Mouse (Mus musculus) splenic B cell, adult 2 months (primary cell): ENCODE data around the gene Jph4.

Experiments used
- DNase-seq: peaks from one replicate; pipeline ENCODE4 v3.0.0-alpha.2; 2011; ENCODE audit warnings: low read depth, low spot score
- H3K27me3 ChIP-seq: 2 replicates; pipeline ENCODE4 v1.6.1; 2012; ENCODE audit warnings: mild to moderate bottlenecking, low read length, moderate library complexity, mixed read lengths; ENCODE audit not compliant: control insufficient read depth, poor library complexity, insufficient read depth, severe bottlenecking
- H3K36me3 ChIP-seq: 2 replicates; pipeline ENCODE4 v1.6.1; 2012; ENCODE audit warnings: mild to moderate bottlenecking, low read length, moderate library complexity, mixed read lengths; ENCODE audit not compliant: control insufficient read depth, poor library complexity, insufficient read depth, severe bottlenecking

Gene Jph4

DNA sequence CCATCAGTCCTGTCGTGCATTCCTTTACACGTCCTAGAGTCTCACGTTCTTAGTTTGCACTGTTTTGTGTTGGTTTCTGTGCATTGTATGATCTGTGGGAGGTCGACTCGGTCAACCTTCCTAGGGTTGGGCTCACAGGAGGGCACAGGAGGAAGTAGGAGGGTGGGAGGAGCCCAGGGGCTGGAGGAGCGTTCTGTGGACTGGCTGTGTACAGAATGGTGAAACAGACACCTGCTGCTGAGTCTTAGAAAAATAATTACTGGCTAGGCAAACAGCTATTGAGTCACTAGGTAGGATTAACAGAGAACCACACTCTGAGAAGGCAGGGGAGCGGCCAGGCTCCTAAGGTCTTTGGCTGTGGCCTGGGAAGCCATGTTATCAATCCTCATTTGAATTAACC lies 22.6 kb upstream of the Jph4 start:
- Histone ChIP-seq H3K27me3 (no peaks in the 10 kb centered on the region), H3K36me3 (no peaks in the 10 kb centered on the region)
- DNase-seq, result no peak

DNA sequence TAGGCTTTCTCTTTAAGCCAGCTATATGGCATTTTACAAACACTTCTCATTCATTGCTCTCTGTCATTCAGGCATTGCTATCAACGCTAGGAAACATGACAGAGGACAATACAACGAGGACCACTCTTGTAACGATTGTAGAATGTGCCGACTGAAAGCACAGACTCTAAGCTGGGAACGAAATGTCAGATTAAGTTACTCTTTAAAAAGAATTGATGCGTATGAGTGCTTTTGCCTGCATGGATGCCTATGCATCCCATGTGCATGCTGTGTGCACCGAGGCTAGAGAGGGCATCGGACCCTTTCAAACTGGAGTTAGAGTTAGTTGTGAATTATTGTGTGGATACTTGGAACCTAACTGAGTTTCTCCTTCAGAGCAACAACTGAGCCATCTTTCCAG lies 18.9 kb upstream of the Jph4 start:
- Histone ChIP-seq H3K27me3 (no peaks in the 10 kb centered on the region), H3K36me3 (no peaks in the 10 kb centered on the region)
- no peak for DNase-seq

DNA sequence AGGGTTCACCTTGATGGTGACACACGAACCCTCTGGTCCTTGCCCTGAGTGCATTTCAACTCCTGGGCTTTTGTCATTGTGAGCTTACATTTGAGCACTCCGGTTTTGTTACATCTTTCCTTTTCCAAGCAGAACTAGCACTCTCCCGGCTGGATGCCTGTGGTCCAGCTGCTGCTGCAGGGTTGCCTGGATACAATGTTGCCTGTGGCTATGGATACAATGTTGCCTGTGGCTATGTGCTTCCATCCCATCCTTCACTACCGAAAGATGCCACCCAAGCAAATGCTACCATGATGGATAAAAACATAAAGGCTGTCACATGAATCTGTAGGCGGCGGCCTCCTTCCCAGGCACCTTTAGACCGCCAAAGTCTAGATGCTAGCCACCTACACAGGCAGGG lies 9.8 kb upstream of the Jph4 start:
- Histone ChIP-seq H3K36me3 (no peaks in the 10 kb centered on the region), H3K27me3 (no peaks in the 10 kb centered on the region)
- DNase-seq, result no peak

DNA sequence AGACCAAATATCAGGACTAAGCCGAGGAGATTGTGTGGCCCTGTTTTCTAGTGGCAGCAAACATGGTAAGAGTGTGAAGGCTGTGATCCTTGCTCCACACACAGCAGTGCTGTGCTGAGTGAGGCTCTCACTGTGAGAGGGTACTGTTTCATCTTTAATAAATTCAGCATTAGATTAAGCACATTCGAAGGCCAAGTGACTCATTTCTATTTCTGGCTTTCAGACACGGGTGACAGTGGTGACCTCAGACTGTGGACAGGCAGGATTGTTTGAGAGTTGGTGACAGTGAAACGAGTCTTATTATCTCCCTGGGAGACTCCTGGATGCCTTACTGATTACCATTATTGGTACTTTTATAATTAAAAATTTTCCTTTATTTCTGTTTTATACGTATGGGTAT lies 9.0 kb upstream of the Jph4 start:
- Histone ChIP-seq H3K36me3 (no peaks in the 10 kb centered on the region), H3K27me3 (no peaks in the 10 kb centered on the region)
- DNase-seq, result no peak

- DNase-seq, result no peak
- Histone ChIP-seq H3K36me3 (no peaks in the 10 kb centered on the region), H3K27me3 (no peaks in the 10 kb centered on the region)
These were observed 5.6 kb upstream of the Jph4 start for GRCm38 (mm10) chr14:55122359-55122758.

- peak; percentile 24 for DNase-seq
- Histone ChIP-seq H3K27me3 (no peaks in the 10 kb centered on the region), H3K36me3 (no peaks in the 10 kb centered on the region)
These were observed 5.2 kb upstream of the Jph4 start for GRCm38 (mm10) chr14:55121947-55122346.

DNA sequence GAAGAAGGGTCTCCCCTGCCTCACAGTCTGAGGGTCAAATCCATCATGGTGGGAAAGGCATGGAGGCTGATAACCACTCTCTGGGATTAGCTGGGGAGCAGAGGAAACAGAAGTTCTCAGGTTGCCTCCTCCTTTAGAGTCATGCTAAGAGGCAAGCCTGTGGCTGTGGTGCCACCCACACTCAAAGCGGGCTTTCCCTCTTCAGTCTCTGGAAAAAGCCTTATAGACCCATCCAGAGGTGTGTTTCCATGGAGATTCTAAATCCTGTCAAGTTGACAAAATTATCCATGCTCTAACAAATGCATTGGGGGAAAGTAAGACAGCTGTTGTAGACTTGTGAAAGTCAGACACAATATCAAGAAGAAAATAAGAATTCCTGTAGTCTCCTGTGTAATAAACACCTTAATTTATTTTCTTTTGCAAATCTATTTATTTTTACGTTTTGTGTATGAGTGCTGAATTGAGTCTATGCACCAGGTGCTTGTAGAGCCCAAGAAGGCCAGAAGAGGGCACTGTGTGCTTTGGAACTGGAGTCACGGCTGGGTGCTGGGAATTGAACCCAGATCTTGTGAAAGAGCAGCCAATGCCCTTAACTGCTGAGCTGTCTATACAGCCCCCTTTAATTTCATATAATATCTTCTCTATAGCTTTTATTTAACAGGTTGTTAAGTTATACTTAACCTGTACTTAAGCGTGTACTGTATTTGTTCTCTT lies 2.8 kb upstream of the Jph4 start:
- H3K27me3 ChIP-seq, result peaks cover 2% of the 10 kb centered on the region; the same call in 1 of the 2 replicates
- peak; percentile 30 for DNase-seq
- no peaks in the 10 kb centered on the region for H3K36me3 ChIP-seq

GRCm38 (mm10) chr14:55118852-55119251 lies 2.1 kb upstream of the Jph4 start:
- H3K27me3 ChIP-seq, result peaks cover 2% of the 10 kb centered on the region; the same call in 1 of the 2 replicates
- no peaks in the 10 kb centered on the region for H3K36me3 ChIP-seq
- DNase-seq, result no peak

GRCm38 (mm10) chr14:55115846-55116245 lies 889 bp downstream of the Jph4 start:
- Histone ChIP-seq H3K27me3 (peaks cover 2% of the 10 kb centered on the region; the same call in 1 of the 2 replicates), H3K36me3 (no peaks in the 10 kb centered on the region)
- no peak for DNase-seq

DNA sequence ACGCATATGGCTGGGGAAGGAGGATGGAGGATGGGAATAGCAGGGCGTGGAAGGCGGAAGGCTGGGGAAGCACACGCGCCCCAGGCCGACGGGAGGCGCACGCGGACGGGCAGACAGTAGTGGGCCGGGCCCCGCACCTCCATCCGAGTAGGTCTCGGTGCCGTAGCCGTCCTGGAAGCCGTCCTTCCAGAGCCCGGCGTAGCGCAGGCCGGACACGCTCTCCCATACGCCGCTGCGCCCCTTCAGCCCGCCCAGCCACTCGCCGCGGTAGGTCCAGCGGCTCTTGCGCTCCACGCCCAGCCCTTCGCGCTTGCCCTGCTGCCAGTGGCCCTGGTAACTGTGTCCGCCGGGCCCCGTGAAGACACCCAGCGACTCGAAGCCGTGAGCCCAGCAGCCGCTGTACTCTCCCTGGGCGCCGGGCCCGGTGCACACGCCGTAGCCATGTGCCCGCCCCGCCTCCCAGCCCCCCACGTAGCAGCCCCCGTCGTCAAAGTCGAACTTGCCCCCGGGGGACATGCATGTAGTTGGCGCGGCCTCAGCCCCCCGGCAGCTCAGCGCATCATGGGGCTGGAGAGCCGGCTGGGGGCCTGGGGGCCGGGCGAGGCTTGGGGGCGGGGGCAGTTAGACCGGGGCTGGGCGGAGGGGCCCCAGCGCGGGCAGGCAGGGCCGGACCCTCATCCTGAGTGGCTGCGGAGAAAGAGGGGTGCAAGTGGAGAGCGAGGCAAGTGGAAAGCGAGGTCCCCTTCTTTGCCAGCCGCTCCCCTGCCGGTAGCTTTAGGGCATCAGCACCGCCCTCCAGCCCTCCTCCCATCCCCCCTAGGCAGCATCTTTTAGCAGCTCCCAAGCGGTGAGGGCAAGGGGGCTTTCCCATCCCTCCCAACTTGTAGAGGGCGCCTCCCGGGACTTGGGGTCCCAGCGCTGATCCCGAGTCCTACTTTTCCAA lies 1.7 kb downstream of the Jph4 start:
- peak; percentile 37 for DNase-seq
- H3K27me3 ChIP-seq, result peaks cover 2% of the 10 kb centered on the region; the same call in 1 of the 2 replicates
- no peaks in the 10 kb centered on the region for H3K36me3 ChIP-seq

DNA sequence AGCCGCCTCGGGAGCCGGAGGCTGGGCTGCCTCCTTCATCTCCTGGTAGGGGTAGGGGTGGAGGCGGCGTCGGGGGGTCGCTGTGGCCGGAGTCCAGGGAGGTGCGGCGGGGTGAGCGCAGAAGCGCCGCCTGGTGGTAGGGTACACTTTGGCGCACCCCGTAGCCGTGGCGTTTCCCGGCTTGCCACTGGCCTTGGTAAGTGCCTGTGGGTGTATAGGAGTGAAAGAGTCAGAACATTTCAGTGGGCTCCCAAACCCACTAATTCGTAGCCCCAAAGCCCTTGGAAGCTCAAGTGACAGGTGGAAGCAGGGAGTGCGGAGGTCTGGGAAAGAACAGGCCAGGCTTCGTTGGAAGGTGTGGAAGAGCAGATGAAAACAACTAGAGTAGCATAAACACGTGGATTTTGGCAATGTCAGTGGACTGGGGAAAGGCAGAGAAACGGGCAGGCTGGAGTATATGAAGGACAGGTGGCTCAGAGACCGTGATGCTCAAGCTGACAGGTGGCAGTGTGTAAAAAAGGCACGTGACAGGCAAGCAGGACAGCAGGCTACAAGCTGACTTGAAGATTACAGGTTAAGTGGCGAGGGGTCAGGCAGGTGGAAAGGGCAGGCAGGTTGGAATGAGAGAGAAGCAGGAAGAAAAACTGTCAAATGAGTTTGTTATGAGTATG lies 2.6 kb downstream of the Jph4 start:
- Histone ChIP-seq H3K36me3 (no peaks in the 10 kb centered on the region), H3K27me3 (peaks cover 2% of the 10 kb centered on the region; the same call in 1 of the 2 replicates)
- DNase-seq, result peak; percentile 46

GRCm38 (mm10) chr14:55113351-55113974 lies 3.3 kb downstream of the Jph4 start:
- Histone ChIP-seq H3K27me3 (peaks cover 2% of the 10 kb centered on the region; the same call in 1 of the 2 replicates), H3K36me3 (no peaks in the 10 kb centered on the region)
- DNase-seq, result no peak

GRCm38 (mm10) chr14:55111720-55112119 lies 5.0 kb downstream of the Jph4 start:
- H3K27me3 ChIP-seq, result peaks cover 2% of the 10 kb centered on the region; the same call in 1 of the 2 replicates
- H3K36me3 ChIP-seq, result no peaks in the 10 kb centered on the region
- no peak for DNase-seq

- DNase-seq, result no peak
- no peaks in the 10 kb centered on the region for H3K27me3 ChIP-seq
- no peaks in the 10 kb centered on the region for H3K36me3 ChIP-seq
These were observed 6.7 kb downstream of the Jph4 start for GRCm38 (mm10) chr14:55110076-55110475.
